Mouse (Mus musculus): ENCODE results near the gene Ltb. TPM values are rescaled to one million over a fixed set of nuclear protein-coding genes. Genes with fewer than 3 reads are reported as not detected.

Ltb gene
- polyA plus RNA-seq, 1 experiment from 2014 or later = 0.24 TPM

GRCm38 (mm10) chr17:35237504-35237903 lies 43.3 kb downstream of the Ltb start:
- no peaks in the 10 kb centered on the region for H3K36me3 ChIP-seq (ENCODE audit: control insufficient read depth, insufficient read depth)
- H3K27me3 ChIP-seq (replicated peaks; ENCODE audit: control insufficient read depth, insufficient read depth, low read length) = no peaks in the 10 kb centered on the region
- no peak overlapping the region for H3K4me3 ChIP-seq (replicated peaks; ENCODE audit: low read length)
- no peak overlapping the region for H3K9ac ChIP-seq (replicated peaks; ENCODE audit: low read depth, low read length)
- 88% methylated on average over 12 of the region's 12 CpGs for WGBS
- H3K4me1 ChIP-seq (replicated peaks; ENCODE audit: control insufficient read depth, insufficient read depth, low read length) = peaks cover 37% of the 10 kb centered on the region
- H3K4me2 ChIP-seq (ENCODE audit: low read length) = no peak overlapping the region
- H3K27ac ChIP-seq (ENCODE audit: low read length) = no peak overlapping the region
- no peaks in the 10 kb centered on the region for H3K9me3 ChIP-seq (ENCODE audit: control insufficient read depth, low read length)
- ATAC-seq = no peak

- H3K27ac ChIP-seq (ENCODE audit: low read length) = no peak overlapping the region
- 85% methylated on average over 5 of the region's 5 CpGs for WGBS
- ATAC-seq = no peak
Observed at GRCm38 (mm10) chr17:35239700-35240099, 45.5 kb downstream of the Ltb start.

GRCm38 (mm10) chr17:35240384-35241304 lies 46.4 kb downstream of the Ltb start:
- ATAC-seq = peak; percentile 0
- 22% methylated on average over 12 of the region's 12 CpGs for WGBS
- no peaks in the 10 kb centered on the region for H3K27me3 ChIP-seq (replicated peaks; ENCODE audit: control insufficient read depth, insufficient read depth, low read length)

More at GRCm38 (mm10) chr17:35239700-35240099, 45.5 kb downstream of the Ltb start:
- peaks cover 11% of the 10 kb centered on the region for H3K36me3 ChIP-seq (ENCODE audit: control insufficient read depth, insufficient read depth)
- no peak overlapping the region for H3K4me2 ChIP-seq (ENCODE audit: low read length)
- H3K4me1 ChIP-seq (replicated peaks; ENCODE audit: control insufficient read depth, insufficient read depth, low read length) = peaks cover 41% of the 10 kb centered on the region
- H3K4me3 ChIP-seq (replicated peaks; ENCODE audit: low read length) = no peak overlapping the region
- no peaks in the 10 kb centered on the region for H3K27me3 ChIP-seq (replicated peaks; ENCODE audit: control insufficient read depth, insufficient read depth, low read length)
- no peak overlapping the region for H3K9ac ChIP-seq (replicated peaks; ENCODE audit: low read depth, low read length)
- H3K9me3 ChIP-seq (ENCODE audit: control insufficient read depth, low read length) = no peaks in the 10 kb centered on the region

GRCm38 (mm10) chr17:35241305-35242014 lies 47.2 kb downstream of the Ltb start, which contains the start of gene Ddx39b:
Gene Ddx39b, plus strand, starts transcription at chr17:35241746.
- WGBS = under 1% methylated on average over 69 of the region's 69 CpGs
- H3K27ac ChIP-seq (ENCODE audit: low read length) = peak within 1 kb of the TSS; percentile 98
- H3K9ac ChIP-seq (replicated peaks; ENCODE audit: low read depth, low read length) = peak within 1 kb of the TSS; percentile 100
- H3K36me3 ChIP-seq (ENCODE audit: control insufficient read depth, insufficient read depth) = peaks cover 23% of the 10 kb centered on the region
- peak within 1 kb of the TSS; percentile 96 for H3K4me3 ChIP-seq (replicated peaks; ENCODE audit: low read length)
- no peaks in the 10 kb centered on the region for H3K9me3 ChIP-seq (ENCODE audit: control insufficient read depth, low read length)
- ATAC-seq = peak; percentile 91
- peaks cover 51% of the 10 kb centered on the region for H3K4me1 ChIP-seq (replicated peaks; ENCODE audit: control insufficient read depth, insufficient read depth, low read length)
- H3K4me2 ChIP-seq (ENCODE audit: low read length) = peak within 1 kb of the TSS; percentile 81
- H3K27me3 ChIP-seq (replicated peaks; ENCODE audit: control insufficient read depth, insufficient read depth, low read length) = no peaks in the 10 kb centered on the region

More at GRCm38 (mm10) chr17:35240384-35241304, 46.4 kb downstream of the Ltb start:
- Histone ChIP-seq H3K9ac (replicated peaks; ENCODE audit: low read depth, low read length) (peak overlapping the region; percentile 100), H3K36me3 (ENCODE audit: control insufficient read depth, insufficient read depth) (peaks cover 16% of the 10 kb centered on the region), H3K4me1 (replicated peaks; ENCODE audit: control insufficient read depth, insufficient read depth, low read length) (peaks cover 44% of the 10 kb centered on the region), H3K9me3 (ENCODE audit: control insufficient read depth, low read length) (no peaks in the 10 kb centered on the region), H3K27ac (ENCODE audit: low read length) (peak overlapping the region; percentile 98), H3K4me2 (ENCODE audit: low read length) (peak overlapping the region; percentile 81), H3K4me3 (replicated peaks; ENCODE audit: low read length) (peak overlapping the region; percentile 96)

- Histone ChIP-seq H3K4me3 (replicated peaks; ENCODE audit: low read length) (peak overlapping the region; percentile 96), H3K36me3 (ENCODE audit: control insufficient read depth, insufficient read depth) (peaks cover 31% of the 10 kb centered on the region), H3K27ac (ENCODE audit: low read length) (peak overlapping the region; percentile 98), H3K9me3 (ENCODE audit: control insufficient read depth, low read length) (no peaks in the 10 kb centered on the region), H3K4me2 (ENCODE audit: low read length) (peak overlapping the region; percentile 81), H3K9ac (replicated peaks; ENCODE audit: low read depth, low read length) (peak overlapping the region; percentile 100), H3K27me3 (replicated peaks; ENCODE audit: control insufficient read depth, insufficient read depth, low read length) (no peaks in the 10 kb centered on the region), H3K4me1 (replicated peaks; ENCODE audit: control insufficient read depth, insufficient read depth, low read length) (peaks cover 46% of the 10 kb centered on the region)
- WGBS = under 1% methylated on average over 51 of the region's 55 CpGs
- ATAC-seq = peak; percentile 22
Observed at GRCm38 (mm10) chr17:35242015-35242941, 48.0 kb downstream of the Ltb start.

- peak overlapping the region; percentile 98 for H3K27ac ChIP-seq (ENCODE audit: low read length)
- H3K4me3 ChIP-seq (replicated peaks; ENCODE audit: low read length) = peak overlapping the region; percentile 96
- ATAC-seq = no peak
- WGBS = 2% methylated on average over 16 of the region's 16 CpGs
- no peaks in the 10 kb centered on the region for H3K9me3 ChIP-seq (ENCODE audit: control insufficient read depth, low read length)
- H3K9ac ChIP-seq (replicated peaks; ENCODE audit: low read depth, low read length) = peak overlapping the region; percentile 100
- peak overlapping the region; percentile 81 for H3K4me2 ChIP-seq (ENCODE audit: low read length)
- H3K36me3 ChIP-seq (ENCODE audit: control insufficient read depth, insufficient read depth) = peaks cover 39% of the 10 kb centered on the region
- H3K27me3 ChIP-seq (replicated peaks; ENCODE audit: control insufficient read depth, insufficient read depth, low read length) = no peaks in the 10 kb centered on the region
- peaks cover 43% of the 10 kb centered on the region for H3K4me1 ChIP-seq (replicated peaks; ENCODE audit: control insufficient read depth, insufficient read depth, low read length)
Observed at GRCm38 (mm10) chr17:35243086-35243485, 48.8 kb downstream of the Ltb start.

- H3K36me3 ChIP-seq (ENCODE audit: control insufficient read depth, insufficient read depth) = peaks cover 57% of the 10 kb centered on the region
- 62% methylated on average over 2 of the region's 2 CpGs for WGBS
- H3K4me1 ChIP-seq (replicated peaks; ENCODE audit: control insufficient read depth, insufficient read depth, low read length) = peaks cover 43% of the 10 kb centered on the region
- ATAC-seq = no peak
- no peaks in the 10 kb centered on the region for H3K9me3 ChIP-seq (ENCODE audit: control insufficient read depth, low read length)
- no peaks in the 10 kb centered on the region for H3K27me3 ChIP-seq (replicated peaks; ENCODE audit: control insufficient read depth, insufficient read depth, low read length)
- H3K9ac ChIP-seq (replicated peaks; ENCODE audit: low read depth, low read length) = peak overlapping the region; percentile 100
- no peak overlapping the region for H3K27ac ChIP-seq (ENCODE audit: low read length)
- H3K4me3 ChIP-seq (replicated peaks; ENCODE audit: low read length) = peak overlapping the region; percentile 96; the same call in 1 of the 2 replicates
- peak overlapping the region; percentile 81 for H3K4me2 ChIP-seq (ENCODE audit: low read length)
Observed at GRCm38 (mm10) chr17:35244999-35245398, 50.8 kb downstream of the Ltb start.

Data from forebrain, embryonic 16.5 days (tissue).